Mouse (Mus musculus): Measurements from ENCODE around the gene Trmt10a. TPM values are rescaled to one million over a fixed set of nuclear protein-coding genes. Genes with fewer than 3 reads are reported as not detected.

The Trmt10a gene
- polyA plus RNA-seq, 1 experiment from 2014 or later = 14.2 TPM

- WGBS = 79% methylated on average over 14 of the region's 14 CpGs
- no peak overlapping the region for H3K27ac ChIP-seq (ENCODE audit: low read depth)
- H3K9me3 ChIP-seq (ENCODE audit: low read depth, low read length) = no peaks in the 10 kb centered on the region
- no peak overlapping the region for H3K9ac ChIP-seq
- H3K36me3 ChIP-seq (ENCODE audit: insufficient read depth) = no peaks in the 10 kb centered on the region
- ATAC-seq (ENCODE audit: insufficient read depth) (no peak), DNase-seq (no peak)
- TF ChIP-seq CTCF (IDR thresholded peaks at IDR 0.05; ENCODE audit: low read depth) = no peak
- no peak overlapping the region for H3K4me2 ChIP-seq
- H3K4me1 ChIP-seq (ENCODE audit: insufficient read depth) = no peaks in the 10 kb centered on the region
- H3K27me3 ChIP-seq (ENCODE audit: insufficient read depth, low read length) = no peaks in the 10 kb centered on the region
- no peak overlapping the region for H3K4me3 ChIP-seq (ENCODE audit: low read depth, low read length)
Observed at GRCm38 (mm10) chr3:138197093-138197492, 53.8 kb downstream of the Trmt10a start.

GRCm38 (mm10) chr3:138197556-138197955, 54.3 kb downstream of the Trmt10a start:
- ATAC-seq (ENCODE audit: insufficient read depth) (peak; percentile 29; the same call in 1 of the 2 replicates), DNase-seq (no peak)
- Histone ChIP-seq H3K9ac (no peak overlapping the region), H3K4me2 (no peak overlapping the region), H3K27me3 (ENCODE audit: insufficient read depth, low read length) (no peaks in the 10 kb centered on the region), H3K4me3 (ENCODE audit: low read depth, low read length) (no peak overlapping the region), H3K4me1 (ENCODE audit: insufficient read depth) (no peaks in the 10 kb centered on the region), H3K9me3 (ENCODE audit: low read depth, low read length) (no peaks in the 10 kb centered on the region), H3K27ac (ENCODE audit: low read depth) (peak overlapping the region; percentile 18; the same call in 1 of the 2 replicates), H3K36me3 (ENCODE audit: insufficient read depth) (no peaks in the 10 kb centered on the region)
- 67% methylated on average over 9 of the region's 9 CpGs for WGBS
- TF ChIP-seq CTCF (IDR thresholded peaks at IDR 0.05; ENCODE audit: low read depth) = no peak

DNA sequence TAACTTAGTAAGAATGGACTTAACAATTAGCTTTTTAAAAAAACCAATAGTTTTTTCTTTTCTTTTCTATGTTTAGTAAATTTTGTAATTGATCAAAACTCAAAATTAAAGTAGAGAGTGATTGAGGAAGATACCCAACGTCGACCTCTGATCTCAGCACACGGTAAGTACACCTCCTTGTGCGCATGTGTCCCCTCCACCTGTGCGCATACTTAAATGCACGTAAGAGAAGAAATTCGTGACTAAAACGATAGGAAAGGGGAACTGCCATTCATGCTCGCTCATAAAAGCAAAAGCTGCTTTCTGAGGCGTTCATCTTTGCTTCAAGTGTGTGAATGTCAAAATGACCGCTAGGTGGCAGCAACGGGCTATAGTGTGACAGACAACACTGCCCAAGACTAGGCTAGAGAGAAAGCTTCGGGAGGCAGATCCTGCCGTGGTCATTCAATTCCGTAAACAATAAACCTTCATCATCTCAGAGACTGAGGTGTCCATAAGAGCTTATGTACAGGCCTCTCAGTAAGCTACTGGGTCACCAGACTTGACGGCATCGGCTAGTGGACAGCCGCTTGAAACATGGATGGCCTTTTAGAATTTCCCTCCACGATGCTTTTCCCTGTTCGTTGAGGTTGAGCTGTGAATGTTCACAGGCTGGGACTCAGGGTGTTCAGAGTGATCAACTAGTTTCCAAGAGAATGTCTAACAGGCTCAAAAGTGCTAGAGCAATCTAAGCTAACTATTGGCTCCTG, 54.9 kb downstream of the Trmt10a start:
- Histone ChIP-seq H3K27me3 (ENCODE audit: insufficient read depth, low read length) (no peaks in the 10 kb centered on the region), H3K4me2 (peak overlapping the region; percentile 49), H3K4me3 (ENCODE audit: low read depth, low read length) (peak overlapping the region; percentile 8; the same call in 1 of the 2 replicates), H3K9ac (peak overlapping the region; percentile 20; the same call in 1 of the 2 replicates), H3K9me3 (ENCODE audit: low read depth, low read length) (no peaks in the 10 kb centered on the region), H3K4me1 (ENCODE audit: insufficient read depth) (no peaks in the 10 kb centered on the region), H3K36me3 (ENCODE audit: insufficient read depth) (no peaks in the 10 kb centered on the region), H3K27ac (ENCODE audit: low read depth) (no peak overlapping the region)
- DNase-seq (peak; percentile 99), ATAC-seq (ENCODE audit: insufficient read depth) (peak; percentile 93)
- peak; percentile 97 for TF ChIP-seq CTCF (IDR thresholded peaks at IDR 0.05; ENCODE audit: low read depth)
- WGBS = 23% methylated on average over 20 of the region's 20 CpGs

- H3K9ac ChIP-seq = no peak overlapping the region
- no peaks in the 10 kb centered on the region for H3K9me3 ChIP-seq (ENCODE audit: low read depth, low read length)
- no peaks in the 10 kb centered on the region for H3K4me1 ChIP-seq (ENCODE audit: insufficient read depth)
- no peak overlapping the region; the same call in 1 of the 2 replicates for H3K4me2 ChIP-seq
- ATAC-seq (ENCODE audit: insufficient read depth) (peak; percentile 44; the same call in 1 of the 2 replicates), DNase-seq (peak; percentile 25)
- H3K27ac ChIP-seq (ENCODE audit: low read depth) = no peak overlapping the region
- 75% methylated on average over 7 of the region's 7 CpGs for WGBS
- no peaks in the 10 kb centered on the region for H3K27me3 ChIP-seq (ENCODE audit: insufficient read depth, low read length)
- TF ChIP-seq CTCF (IDR thresholded peaks at IDR 0.05; ENCODE audit: low read depth) = no peak
- no peaks in the 10 kb centered on the region for H3K36me3 ChIP-seq (ENCODE audit: insufficient read depth)
- no peak overlapping the region for H3K4me3 ChIP-seq (ENCODE audit: low read depth, low read length)
Observed at GRCm38 (mm10) chr3:138198722-138199068, 55.4 kb downstream of the Trmt10a start.

- no peak overlapping the region for H3K4me3 ChIP-seq (ENCODE audit: low read depth, low read length)
- ATAC-seq (ENCODE audit: insufficient read depth) = no peak
- no peak overlapping the region for H3K4me2 ChIP-seq
- no peaks in the 10 kb centered on the region; the same call in 1 of the 2 replicates for H3K9me3 ChIP-seq (ENCODE audit: low read depth, low read length)
- no peaks in the 10 kb centered on the region for H3K4me1 ChIP-seq (ENCODE audit: insufficient read depth)
- 86% methylated on average over 3 of the region's 3 CpGs for WGBS
- no peak overlapping the region for H3K9ac ChIP-seq
- no peak for DNase-seq
- no peak for TF ChIP-seq CTCF (IDR thresholded peaks at IDR 0.05; ENCODE audit: low read depth)
- no peaks in the 10 kb centered on the region for H3K27me3 ChIP-seq (ENCODE audit: insufficient read depth, low read length)
- no peaks in the 10 kb centered on the region for H3K36me3 ChIP-seq (ENCODE audit: insufficient read depth)
- H3K27ac ChIP-seq (ENCODE audit: low read depth) = no peak overlapping the region
Observed at GRCm38 (mm10) chr3:138208821-138209220, 65.6 kb downstream of the Trmt10a start.

Other genes with a start within 250 kb of the Trmt10a start
- 97.2 and 103 TPM in 2 replicates for gene Lamtor3, start 224.9 kb upstream of the Trmt10a start, polyA plus RNA-seq (2014; fragmentation: Nextera tagmentation; extraction: Ambion mirVana)
- 8.0 and 8.1 TPM in 2 replicates for gene Dapp1, start 161.9 kb upstream of the Trmt10a start, polyA plus RNA-seq (2014; fragmentation: Nextera tagmentation; extraction: Ambion mirVana)
- gene 1110002E22Rik, start 78.4 kb upstream of the Trmt10a start, polyA plus RNA-seq (2014; fragmentation: Nextera tagmentation; extraction: Ambion mirVana) = 0.21 and 0.31 TPM in 2 replicates
- 0.19 TPM in 1 of 2 replicates, not detected in the other for gene Gm5105, start 76.1 kb upstream of the Trmt10a start, polyA plus RNA-seq (2014; fragmentation: Nextera tagmentation; extraction: Ambion mirVana)
- 6.8 and 6.9 TPM in 2 replicates for gene Mttp, start 1.5 kb downstream of the Trmt10a start, polyA plus RNA-seq (2014; fragmentation: Nextera tagmentation; extraction: Ambion mirVana)
- gene 4930579F01Rik, start 50.4 kb downstream of the Trmt10a start, polyA plus RNA-seq (2014; fragmentation: Nextera tagmentation; extraction: Ambion mirVana) = 0.37 TPM in 1 of 2 replicates, not detected in the other
- gene Adh7, start 74.3 kb downstream of the Trmt10a start, polyA plus RNA-seq (2014; fragmentation: Nextera tagmentation; extraction: Ambion mirVana) = 0.30 and 0.55 TPM in 2 replicates
- 883 and 968 TPM in 2 replicates for gene Adh1, start 117.5 kb downstream of the Trmt10a start, polyA plus RNA-seq (2014; fragmentation: Nextera tagmentation; extraction: Ambion mirVana)
- gene Adh6a, start 169.8 kb downstream of the Trmt10a start, polyA plus RNA-seq (2014; fragmentation: Nextera tagmentation; extraction: Ambion mirVana) = 0.14 and 0.62 TPM in 2 replicates
- gene Adh6b, start 198.3 kb downstream of the Trmt10a start, polyA plus RNA-seq (2014; fragmentation: Nextera tagmentation; extraction: Ambion mirVana) = 0.30 TPM in 1 of 2 replicates, not detected in the other

Data from lung, embryonic 14.5 days (tissue).